Mouse (Mus musculus) gastrocnemius, postnatal 25 days (tissue): Measurements from ENCODE around the gene Edar. TPM values are rescaled to one million over a fixed set of nuclear protein-coding genes. Genes with fewer than 3 reads are reported as not detected.

ENCODE experiments used
- DNase-seq: peaks from one replicate; pipeline ENCODE4 v3.0.0; 2022
- total RNA-seq, 2 experiments: library from RNA; stranded (reverse); gene quantifications; 1 replicate in 1 of 2; 2 replicates in 1 of 2; pipeline ENCODE4 v1.2.3; 2021

The Edar gene
- total RNA-seq, 2 experiments from 2014 or later, result 0.08 to 0.11 TPM

DNA sequence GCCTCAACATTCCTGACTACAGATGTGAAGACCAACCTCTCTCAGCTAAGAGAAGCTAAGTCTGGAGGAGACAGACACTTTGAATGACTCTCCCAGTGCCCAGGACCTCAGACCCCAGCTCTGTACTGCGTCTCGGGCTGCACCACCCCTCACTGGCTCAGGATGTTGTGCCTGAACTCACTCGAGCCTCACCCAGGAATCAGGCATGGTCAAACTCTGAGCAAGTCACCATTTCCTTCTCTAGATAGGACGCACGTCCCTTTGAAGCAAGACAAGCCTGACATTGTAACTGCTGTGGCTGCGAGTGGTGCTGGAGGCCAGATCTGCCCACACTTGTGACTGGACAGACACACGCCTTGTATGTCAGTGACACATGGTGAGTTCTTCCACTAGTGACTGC is 73.5 kb downstream of the Edar start:
- no peak for DNase-seq

DNA sequence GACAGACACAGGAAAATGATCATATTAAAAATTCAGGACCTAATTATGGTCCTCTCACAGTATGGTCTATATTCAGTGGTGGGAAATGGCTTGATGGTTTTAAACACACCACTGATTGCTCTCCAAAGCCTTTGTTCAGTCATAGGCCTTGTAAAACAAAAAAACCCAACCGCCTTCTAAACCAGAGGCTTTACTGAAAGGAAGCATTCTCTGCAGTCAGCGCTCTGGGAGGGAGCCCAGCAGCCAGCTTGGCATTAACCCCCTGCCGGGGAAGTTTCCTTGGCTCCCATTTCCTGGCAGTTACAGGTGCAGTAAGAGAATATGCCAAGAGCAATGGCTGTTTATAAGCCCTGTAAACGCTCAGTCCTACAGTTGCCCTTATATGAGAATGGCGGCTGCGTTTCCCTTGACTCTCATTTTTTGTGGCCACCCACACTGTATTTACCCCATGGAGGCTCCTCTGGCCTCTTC is 74.0 kb downstream of the Edar start:
- peak; percentile 55 for DNase-seq

DNA sequence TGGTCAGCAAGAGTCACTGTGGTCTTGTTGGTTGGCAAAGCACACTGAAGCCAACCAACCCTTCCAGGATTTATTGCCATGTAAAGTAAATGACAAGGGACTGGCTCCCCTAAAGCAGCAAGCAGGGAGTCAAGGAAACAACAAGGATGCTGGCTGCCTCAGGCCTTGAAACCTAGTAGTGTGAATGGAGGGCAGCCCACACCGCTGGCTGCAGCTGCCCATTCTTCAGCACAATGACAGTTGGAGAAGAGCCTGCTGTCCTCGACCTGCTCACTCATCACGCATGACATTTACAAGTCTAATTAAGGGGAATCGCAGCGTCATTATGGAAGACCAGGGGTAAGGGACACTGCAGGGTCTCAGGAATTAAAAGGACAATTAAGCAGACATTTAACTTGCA is 74.5 kb downstream of the Edar start:
- DNase-seq, result no peak

DNA sequence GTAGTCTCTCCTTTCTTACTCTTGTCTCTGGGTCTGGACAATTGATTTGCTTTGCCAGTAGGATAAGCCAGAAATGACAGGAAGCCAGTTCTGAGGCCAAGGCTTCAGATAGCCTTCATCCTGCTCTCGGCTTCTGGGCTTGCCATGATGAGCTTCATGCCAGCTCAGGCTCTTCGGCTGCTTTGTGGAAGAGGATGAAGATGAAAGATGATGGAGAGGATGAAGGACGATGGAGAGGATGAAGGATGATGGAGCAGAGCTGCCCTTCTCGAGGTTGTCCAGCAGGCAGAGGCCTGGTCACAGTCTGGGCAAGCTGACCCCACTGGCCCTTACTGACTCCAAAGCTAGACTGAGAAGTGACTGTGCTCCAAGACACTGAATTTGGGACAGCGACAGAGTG is 75.3 kb downstream of the Edar start:
- no peak for DNase-seq

DNA sequence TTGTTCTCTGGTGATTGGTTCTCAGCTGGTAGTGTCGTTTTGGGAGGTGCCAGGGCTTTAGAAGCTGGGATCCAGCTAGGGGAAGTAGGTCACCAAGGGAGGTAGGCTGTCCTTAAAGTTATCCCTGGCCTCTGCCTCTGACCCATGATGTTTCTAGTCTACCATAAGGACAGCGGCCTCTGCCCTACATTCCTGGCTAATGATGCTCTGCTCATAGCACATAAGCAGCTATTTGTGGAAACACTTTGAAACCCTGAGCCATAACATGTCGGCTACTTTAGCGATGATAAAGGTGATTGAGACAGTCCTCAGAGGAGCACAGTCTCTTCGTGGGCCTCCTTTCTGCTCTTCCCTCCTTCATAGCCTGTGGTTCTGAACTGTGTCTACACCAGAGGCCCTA is 79.6 kb downstream of the Edar start:
- DNase-seq, result no peak

DNA sequence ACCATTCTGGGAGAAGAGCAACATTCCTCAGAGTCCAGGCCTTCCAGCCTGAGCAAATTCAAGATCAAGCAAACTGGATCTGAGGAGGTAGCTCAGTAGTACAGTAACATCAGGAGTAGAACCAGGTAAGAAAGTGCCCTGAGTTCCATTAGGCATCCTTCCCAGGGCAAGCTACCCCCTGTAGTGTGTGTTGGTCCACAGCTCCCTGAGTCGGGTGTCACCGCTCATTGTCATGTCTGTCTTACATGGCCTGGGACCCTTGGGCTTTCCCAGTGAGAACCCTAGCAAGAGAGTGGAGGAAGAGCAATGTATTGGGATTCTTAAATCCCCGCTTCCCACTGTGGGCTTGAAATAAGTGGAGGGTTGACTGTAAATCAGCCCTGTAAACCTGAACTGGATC is 80.3 kb downstream of the Edar start:
- no peak for DNase-seq

DNA sequence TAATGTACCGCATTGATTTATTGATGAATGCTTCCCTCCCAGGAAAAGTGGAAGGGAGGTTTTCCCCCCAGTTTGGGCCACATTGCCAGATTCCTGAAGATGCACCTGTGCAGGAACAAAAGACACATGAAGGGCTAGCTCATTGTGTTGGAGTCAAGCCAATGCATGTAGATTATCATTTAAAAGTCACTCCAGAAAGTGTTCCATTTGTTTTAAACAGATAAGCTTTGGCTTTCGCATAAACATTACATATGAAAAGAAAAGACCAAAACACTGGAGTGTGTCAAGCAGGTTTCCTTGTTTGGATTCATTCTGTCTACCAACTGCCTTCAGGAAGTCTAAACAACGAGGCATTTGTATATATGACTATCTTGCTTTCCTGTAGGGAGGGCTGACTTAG is 81.0 kb downstream of the Edar start:
- DNase-seq, result no peak

DNA sequence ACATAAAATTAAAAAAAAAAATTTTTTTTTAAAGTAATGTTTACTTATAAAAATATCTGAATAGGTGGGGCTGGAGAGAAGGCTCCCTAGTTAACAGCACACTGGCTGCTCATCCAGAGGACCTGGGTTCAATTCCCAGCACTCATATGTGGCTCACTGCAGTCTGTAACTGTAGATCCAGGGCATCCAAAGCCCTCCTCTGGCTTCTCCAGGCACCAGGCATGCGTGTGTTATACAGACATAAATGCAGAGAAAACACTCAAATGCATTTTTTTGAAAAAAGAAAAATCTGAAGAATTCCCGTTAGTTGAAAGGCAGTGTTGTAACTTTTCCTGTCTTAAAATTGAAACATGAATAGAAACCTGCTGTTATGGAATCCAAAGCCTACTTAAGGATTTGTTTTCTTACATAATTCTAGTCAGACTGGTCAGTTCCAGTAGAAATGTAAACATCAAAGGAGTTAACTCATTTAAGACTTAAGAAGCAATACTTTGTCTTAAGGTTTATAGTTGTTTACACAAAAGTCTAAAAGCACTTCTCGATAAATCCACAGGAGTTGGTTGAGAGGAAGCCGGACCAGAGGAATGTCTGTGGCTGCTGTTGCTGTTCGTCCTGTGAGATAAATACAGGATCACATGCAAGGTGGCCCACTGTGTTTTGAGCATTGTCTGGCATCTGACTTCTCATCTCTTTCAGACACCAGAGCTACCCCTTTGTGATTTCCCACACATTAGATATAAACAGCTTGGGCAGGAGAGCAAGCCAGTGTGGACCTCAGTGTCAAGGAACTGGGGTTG is 89.8 kb downstream of the Edar start:
- DNase-seq, result no peak

DNA sequence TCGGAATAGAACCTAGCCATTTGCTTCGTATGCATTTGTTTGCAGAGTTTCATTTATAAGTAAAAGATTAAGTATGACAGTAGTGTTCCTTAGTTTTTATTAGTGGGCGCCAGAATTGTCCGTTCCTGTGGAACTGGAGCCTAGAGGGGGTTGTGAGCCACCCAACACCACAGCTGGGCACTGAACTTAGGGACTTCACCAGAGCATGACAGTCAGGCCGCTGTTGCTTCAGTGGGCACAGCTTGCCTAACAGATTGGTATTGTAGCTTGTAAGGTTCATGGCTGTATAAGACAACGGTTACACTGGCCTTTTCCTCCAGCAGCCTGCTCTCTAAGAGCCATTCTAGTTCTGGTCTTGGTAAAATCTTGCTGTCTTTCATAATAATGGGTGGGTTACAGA is 114.9 kb downstream of the Edar start:
- DNase-seq, result no peak

DNA sequence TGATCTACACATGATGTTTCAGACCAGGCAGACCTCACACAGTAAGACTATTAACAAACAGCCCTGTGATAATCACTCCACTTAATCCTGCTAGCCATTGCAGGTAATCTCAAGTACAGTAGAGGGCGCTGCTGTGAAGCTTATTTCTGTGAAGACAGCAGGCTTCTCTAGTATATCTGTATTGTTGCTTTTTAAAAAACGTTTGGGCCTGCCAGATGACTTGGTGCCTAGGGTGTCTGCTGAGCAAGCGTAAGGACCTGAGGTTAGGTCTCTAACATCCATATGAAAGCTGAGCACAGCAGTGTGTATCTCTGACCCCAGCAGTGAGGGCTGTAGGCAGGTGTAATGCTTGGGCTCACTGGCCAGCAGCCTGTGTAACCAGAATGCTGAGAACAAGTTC is 115.6 kb downstream of the Edar start:
- DNase-seq, result no peak

DNA sequence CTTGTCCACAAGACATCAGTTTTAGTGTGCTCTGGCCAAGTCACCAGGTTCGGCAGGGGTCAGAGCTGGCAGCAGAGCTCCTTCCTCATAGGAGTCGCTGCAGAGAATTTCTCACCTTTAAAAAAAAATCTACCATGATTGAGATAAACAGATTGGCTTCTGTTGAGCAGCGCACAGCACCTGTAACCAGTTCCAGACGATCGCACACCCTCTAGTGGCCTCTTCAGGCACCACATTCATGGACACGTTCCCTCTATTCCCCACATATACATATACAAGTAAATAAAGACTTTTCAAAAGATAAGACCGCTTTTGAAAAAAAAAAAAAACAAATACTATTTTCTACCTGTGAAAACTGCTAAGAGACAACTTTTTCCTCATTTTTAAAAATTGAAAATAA is 116.4 kb downstream of the Edar start:
- DNase-seq, result peak; percentile 14

DNA sequence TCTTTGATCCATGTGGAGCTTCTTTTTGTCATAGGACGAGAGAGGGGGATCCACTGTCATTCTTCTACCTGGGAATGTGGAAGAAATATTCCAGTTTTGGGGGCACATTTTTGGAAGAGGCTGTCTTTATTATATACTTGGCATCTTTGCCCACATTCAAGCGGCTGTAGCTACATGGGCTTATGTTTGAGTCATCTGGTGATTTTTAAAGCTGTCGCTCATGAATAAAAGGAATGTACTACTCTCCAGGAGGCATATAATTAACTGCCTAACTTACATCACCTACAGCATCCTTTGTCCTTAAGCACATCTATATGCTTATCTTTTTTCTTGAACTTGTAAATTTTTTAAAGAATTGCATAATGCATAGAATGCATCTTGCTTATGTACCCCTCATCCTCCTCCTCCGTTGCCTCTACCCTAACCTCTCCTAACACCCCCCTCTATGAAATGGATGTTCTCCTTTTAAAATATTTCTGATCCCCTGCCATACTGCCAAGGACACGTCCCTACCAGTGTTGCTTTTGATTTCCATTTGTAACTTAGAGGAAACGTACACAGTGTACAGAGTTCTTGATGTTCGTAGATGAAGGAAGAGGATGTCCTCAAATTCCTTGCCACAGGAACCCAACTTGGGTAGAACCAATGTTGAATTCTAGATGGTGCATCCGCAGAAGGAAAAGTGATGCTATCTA is 120.6 kb downstream of the Edar start:
- no peak for DNase-seq

Other genes with a start within 250 kb of the Edar start
- 10 to 100 TPM; 39.5 to 40.1 TPM for gene Ranbp2, start 228.7 kb downstream of the Edar start, total RNA-seq
- gene Ccdc138, start 177.7 kb downstream of the Edar start, total RNA-seq, result under 1 TPM; 0.33 to 0.40 TPM
- gene Gm17542, start 42.6 kb upstream of the Edar start, total RNA-seq, result not detected
- gene Sh3rf3, start 137.7 kb upstream of the Edar start, total RNA-seq, result under 1 TPM; 0.43 to 0.79 TPM